Mouse (Mus musculus): Measurements from ENCODE around the gene Cobll1.

DNA sequence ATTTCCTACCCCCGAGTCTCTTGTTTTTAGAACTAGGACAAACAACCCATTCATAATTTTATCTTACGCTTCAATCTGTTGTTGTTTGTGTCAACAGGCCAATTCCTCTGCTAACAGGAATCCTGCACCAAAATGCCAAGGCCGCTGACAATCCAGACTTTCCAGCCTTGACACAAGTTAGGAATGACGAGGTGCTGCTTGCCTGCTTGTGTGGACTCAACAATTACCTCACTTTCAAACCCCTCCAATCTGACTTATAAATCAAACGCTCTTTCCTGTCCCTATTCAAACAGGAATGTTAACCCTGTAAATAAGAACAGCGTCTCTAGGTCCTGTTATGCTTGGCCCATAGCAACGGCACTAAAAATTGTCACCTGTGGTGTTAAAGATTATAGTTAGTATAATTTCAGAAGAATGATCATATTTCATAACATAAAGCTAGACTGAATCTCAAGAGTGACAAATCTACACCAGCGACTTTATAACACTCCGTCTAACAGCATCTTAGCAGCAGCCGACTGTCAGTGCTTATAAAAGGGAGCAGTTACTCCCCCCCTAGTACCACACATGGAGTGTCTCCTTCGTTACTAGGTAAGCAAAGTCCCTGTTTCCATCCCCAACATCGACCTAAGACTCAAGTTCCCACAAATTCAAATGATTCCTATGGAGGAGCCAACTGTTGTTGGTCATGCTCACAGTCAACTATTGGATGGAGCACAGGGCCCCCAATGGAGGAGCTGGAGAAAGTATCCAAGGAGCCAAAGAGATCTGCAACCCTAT is 15.1 kb downstream of the Cobll1 start:
- TF ChIP-seq CTCF (IDR thresholded peaks at IDR 0.05; ENCODE audit: insufficient read depth, low read length) = no peak
- no peak for TF ChIP-seq POLR2A (IDR thresholded peaks at IDR 0.05; ENCODE audit: borderline replicate concordance, extremely low read depth, low read depth, low read length)

All from lung, adult 2 months (tissue).